Mouse (Mus musculus) cortical plate, adult 2 months (tissue): ENCODE data around the gene Brat1.

Experiments used
- CTCF ChIP-seq: fragments of 200-500 bp; IDR thresholded peaks from 2 replicates; pipeline ENCODE4 v1.5.1; 2011; ENCODE audit warnings: mild to moderate bottlenecking, control low read depth, low read length; ENCODE audit not compliant: insufficient read depth; ENCODE audit errors: extremely low read depth
- POLR2A ChIP-seq: fragments of 200-500 bp; IDR thresholded peaks from 2 replicates; pipeline ENCODE4 v1.6.1; 2011; ENCODE audit warnings: mild to moderate bottlenecking, low read length, control low read depth; ENCODE audit not compliant: insufficient read depth; ENCODE audit errors: extremely low read depth

GRCm38 (mm10) chr5:140739813-140740212 is 35.0 kb downstream of the Brat1 start:
- TF ChIP-seq CTCF (no peak), POLR2A (no peak)
